Mouse (Mus musculus) neural tube, postnatal 0 days (tissue): Measurements from ENCODE around the gene Cep70. TPM values are rescaled to one million over a fixed set of nuclear protein-coding genes. Genes with fewer than 3 reads are reported as not detected.

Experiments
- polyA plus RNA-seq: library from polyadenylated mRNA; unstranded; fragments of >200 nt; fragmentation: Nextera tagmentation; extraction: Ambion mirVana; gene quantifications from 2 replicates; pipeline ENCODE4 v1.2.1, GENCODE M21; 2015

Cep70 gene
- polyA plus RNA-seq = 39.1 and 45.0 TPM in 2 replicates

GRCm38 (mm10) chr9:99243190-99243894, at the start of gene Cep70:
TSS of gene Cep70 (plus strand) at chr9:99243367.

GRCm38 (mm10) chr9:99237139-99237538, 6.0 kb upstream of the Cep70 start, which contains the start of gene Faiml:
TSS of gene Faiml (minus strand) at chr9:99237239.

Other genes starting within 250 kb of the Cep70 start
- 0.09 TPM in 1 of 2 replicates, not detected in the other for gene Gm1123, start 207.7 kb upstream of the Cep70 start, polyA plus RNA-seq
- 3.3 and 5.9 TPM in 2 replicates for gene Pik3cb, start 102.7 kb upstream of the Cep70 start, polyA plus RNA-seq
- gene Faiml, start 6.1 kb upstream of the Cep70 start, polyA plus RNA-seq = not detected in 2 replicates
- 1.2 and 1.3 TPM in 2 replicates for gene Esyt3, start 115.2 kb downstream of the Cep70 start, polyA plus RNA-seq
- gene Mras, start 194.0 kb downstream of the Cep70 start, polyA plus RNA-seq = 98.1 and 108 TPM in 2 replicates
- gene Nme9, start 208.1 kb downstream of the Cep70 start, polyA plus RNA-seq = 1.1 and 1.2 TPM in 2 replicates